Mouse (Mus musculus): ENCODE measurements around the gene Alg2. TPM values are rescaled to one million over a fixed set of nuclear protein-coding genes. Genes with fewer than 3 reads are reported as not detected.

The Alg2 gene
- polyA plus RNA-seq, 1 experiment from 2014 or later: 48.1 TPM

- WGBS: 49% methylated on average over 7 of the region's 7 CpGs
- H3K9ac ChIP-seq (ENCODE audit: low read length): no peak overlapping the region
- H3K4me1 ChIP-seq (replicated peaks; ENCODE audit: control insufficient read depth, insufficient read depth, low read length): no peaks in the 10 kb centered on the region
- ATAC-seq (ENCODE audit: low read depth): no peak
- no peak overlapping the region for H3K4me2 ChIP-seq (ENCODE audit: low read depth, low read length)
- H3K9me3 ChIP-seq (ENCODE audit: control insufficient read depth, low read length): no peaks in the 10 kb centered on the region
- no peak overlapping the region for H3K27ac ChIP-seq (ENCODE audit: low read length)
- no peaks in the 10 kb centered on the region for H3K36me3 ChIP-seq (ENCODE audit: control insufficient read depth, insufficient read depth, low read length)
- H3K4me3 ChIP-seq (ENCODE audit: low read length): no peak overlapping the region
- no peaks in the 10 kb centered on the region for H3K27me3 ChIP-seq (ENCODE audit: control insufficient read depth, insufficient read depth, low read depth, low read length)
These were observed 23.8 kb upstream of the Alg2 start for GRCm38 (mm10) chr4:47497811-47498385.

GRCm38 (mm10) chr4:47494686-47495085 lies 20.6 kb upstream of the Alg2 start:
- 55% methylated on average over 2 of the region's 2 CpGs for WGBS
- H3K27ac ChIP-seq (ENCODE audit: low read length): no peak overlapping the region
- H3K36me3 ChIP-seq (ENCODE audit: control insufficient read depth, insufficient read depth, low read length): no peaks in the 10 kb centered on the region
- no peak overlapping the region for H3K4me2 ChIP-seq (ENCODE audit: low read depth, low read length)
- no peak overlapping the region for H3K4me3 ChIP-seq (ENCODE audit: low read length)
- H3K9ac ChIP-seq (ENCODE audit: low read length): no peak overlapping the region
- ATAC-seq (ENCODE audit: low read depth): no peak
- H3K27me3 ChIP-seq (ENCODE audit: control insufficient read depth, insufficient read depth, low read depth, low read length): no peaks in the 10 kb centered on the region
- H3K4me1 ChIP-seq (replicated peaks; ENCODE audit: control insufficient read depth, insufficient read depth, low read length): no peaks in the 10 kb centered on the region
- no peaks in the 10 kb centered on the region for H3K9me3 ChIP-seq (ENCODE audit: control insufficient read depth, low read length)

DNA sequence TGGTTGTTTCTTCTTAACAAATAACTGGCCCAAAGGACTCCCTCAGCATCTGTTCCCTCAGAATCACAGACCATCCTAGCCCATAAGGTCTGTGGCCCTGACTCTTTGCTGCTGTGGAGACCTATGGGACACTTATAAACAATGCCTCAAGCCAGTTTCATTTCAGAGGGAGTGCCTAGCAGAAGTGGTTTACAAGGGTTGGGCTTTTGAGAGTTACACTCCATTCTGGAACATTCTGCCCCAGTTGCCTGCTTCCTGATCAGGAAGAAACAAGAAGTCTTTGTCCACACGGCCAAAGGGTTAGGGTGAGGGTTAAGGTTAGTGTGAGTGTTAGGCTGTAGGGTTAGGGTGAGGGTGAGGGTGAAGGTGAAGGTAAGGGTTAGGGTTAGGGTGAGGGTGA lies 20.0 kb upstream of the Alg2 start:
- WGBS: 35% methylated on average over 1 of the region's 1 CpGs
- ATAC-seq (ENCODE audit: low read depth): no peak

DNA sequence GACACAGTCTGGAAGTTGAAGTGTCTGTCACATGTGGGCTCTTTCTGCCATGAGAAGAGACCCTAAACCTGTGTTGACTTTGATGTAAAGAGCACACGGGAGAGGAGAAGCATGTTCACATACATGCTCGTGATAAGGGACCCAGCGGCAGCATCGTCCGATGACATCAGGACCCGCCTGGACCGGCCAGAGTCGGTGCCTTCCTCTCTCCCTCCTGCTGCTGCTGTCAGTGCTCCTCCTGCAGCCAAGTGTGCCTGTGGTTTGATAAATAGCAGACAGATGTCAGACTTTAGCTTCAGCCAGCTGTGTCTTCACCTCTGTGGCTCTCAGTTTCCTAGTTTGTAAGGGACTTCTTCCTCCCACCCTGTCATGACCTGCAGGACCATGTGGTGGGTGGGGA lies 19.3 kb upstream of the Alg2 start:
- no peak overlapping the region for H3K4me2 ChIP-seq (ENCODE audit: low read depth, low read length)
- no peak overlapping the region for H3K9ac ChIP-seq (ENCODE audit: low read length)
- no peaks in the 10 kb centered on the region for H3K36me3 ChIP-seq (ENCODE audit: control insufficient read depth, insufficient read depth, low read length)
- WGBS: 50% methylated on average over 8 of the region's 8 CpGs
- H3K4me3 ChIP-seq (ENCODE audit: low read length): no peak overlapping the region
- H3K9me3 ChIP-seq (ENCODE audit: control insufficient read depth, low read length): no peaks in the 10 kb centered on the region
- no peaks in the 10 kb centered on the region for H3K4me1 ChIP-seq (replicated peaks; ENCODE audit: control insufficient read depth, insufficient read depth, low read length)
- H3K27ac ChIP-seq (ENCODE audit: low read length): no peak overlapping the region
- H3K27me3 ChIP-seq (ENCODE audit: control insufficient read depth, insufficient read depth, low read depth, low read length): no peaks in the 10 kb centered on the region
- ATAC-seq (ENCODE audit: low read depth): no peak

More for the DNA sequence above, 20.0 kb upstream of the Alg2 start:
- Histone ChIP-seq H3K27ac (ENCODE audit: low read length) (no peak overlapping the region), H3K27me3 (ENCODE audit: control insufficient read depth, insufficient read depth, low read depth, low read length) (no peaks in the 10 kb centered on the region), H3K9me3 (ENCODE audit: control insufficient read depth, low read length) (no peaks in the 10 kb centered on the region), H3K4me3 (ENCODE audit: low read length) (no peak overlapping the region), H3K9ac (ENCODE audit: low read length) (no peak overlapping the region), H3K36me3 (ENCODE audit: control insufficient read depth, insufficient read depth, low read length) (no peaks in the 10 kb centered on the region), H3K4me1 (replicated peaks; ENCODE audit: control insufficient read depth, insufficient read depth, low read length) (no peaks in the 10 kb centered on the region), H3K4me2 (ENCODE audit: low read depth, low read length) (no peak overlapping the region)

DNA sequence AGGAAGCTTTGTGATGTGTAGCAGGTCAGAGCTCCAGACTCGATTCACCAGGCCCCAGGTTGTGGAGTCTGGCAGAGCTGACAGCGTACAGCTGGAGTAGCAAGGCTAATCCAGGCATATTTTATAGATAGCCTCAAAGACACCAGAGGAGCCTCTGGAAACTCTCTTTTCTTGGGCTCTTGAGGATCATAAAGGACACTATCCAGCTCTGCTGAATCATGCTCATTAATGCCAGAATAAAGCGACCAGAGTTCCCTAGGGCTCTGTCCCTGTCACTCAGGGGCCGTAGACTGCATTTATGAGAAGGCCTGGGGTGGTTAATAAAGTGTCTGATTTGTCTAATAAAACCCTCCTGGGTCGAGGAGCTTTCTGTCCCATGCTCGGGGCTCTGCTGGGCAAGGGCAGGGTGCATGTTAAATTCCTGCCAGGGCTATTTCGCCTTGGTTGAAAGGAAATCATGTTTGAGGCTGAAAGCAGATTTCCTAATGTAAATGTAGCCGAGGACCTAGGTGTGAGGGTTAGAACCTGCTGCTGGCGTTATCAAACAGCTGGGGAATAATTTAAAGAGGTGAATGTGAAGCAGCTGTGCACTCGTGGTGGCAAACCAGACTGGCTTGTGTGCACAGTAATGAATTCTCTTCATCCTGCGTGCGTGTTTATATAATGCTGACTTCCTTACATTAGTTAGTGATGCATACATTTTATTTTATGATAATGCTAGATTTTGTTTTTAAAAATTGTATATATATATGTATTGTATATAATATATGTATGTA lies 18.4 kb upstream of the Alg2 start:
- Histone ChIP-seq H3K27me3 (ENCODE audit: control insufficient read depth, insufficient read depth, low read depth, low read length) (no peaks in the 10 kb centered on the region), H3K4me2 (ENCODE audit: low read depth, low read length) (no peak overlapping the region), H3K9me3 (ENCODE audit: control insufficient read depth, low read length) (no peaks in the 10 kb centered on the region), H3K4me3 (ENCODE audit: low read length) (no peak overlapping the region), H3K4me1 (replicated peaks; ENCODE audit: control insufficient read depth, insufficient read depth, low read length) (no peaks in the 10 kb centered on the region), H3K27ac (ENCODE audit: low read length) (no peak overlapping the region), H3K36me3 (ENCODE audit: control insufficient read depth, insufficient read depth, low read length) (no peaks in the 10 kb centered on the region), H3K9ac (ENCODE audit: low read length) (no peak overlapping the region)
- WGBS: 56% methylated on average over 12 of the region's 12 CpGs
- ATAC-seq (ENCODE audit: low read depth): no peak

DNA sequence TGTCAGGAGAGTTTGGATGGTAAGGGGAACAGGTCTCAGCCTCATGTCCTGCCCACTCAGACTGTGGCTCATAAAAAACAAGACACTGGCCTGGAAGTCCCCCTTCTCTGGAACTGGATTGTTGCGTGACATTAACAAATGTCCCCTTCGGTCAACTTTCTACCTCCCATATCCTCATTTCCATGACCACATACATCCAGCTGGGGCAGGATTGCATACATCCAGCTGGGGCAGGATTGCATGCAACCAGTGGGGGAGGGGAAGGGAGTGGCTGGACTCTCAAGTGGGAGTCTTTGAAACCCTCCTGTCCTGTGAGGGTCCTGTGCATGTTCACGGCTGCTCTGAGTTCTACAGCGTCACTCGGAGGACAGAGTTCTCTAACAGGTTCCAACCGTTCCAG lies 17.1 kb upstream of the Alg2 start:
- Histone ChIP-seq H3K4me1 (replicated peaks; ENCODE audit: control insufficient read depth, insufficient read depth, low read length) (no peaks in the 10 kb centered on the region), H3K9ac (ENCODE audit: low read length) (no peak overlapping the region), H3K4me3 (ENCODE audit: low read length) (no peak overlapping the region), H3K4me2 (ENCODE audit: low read depth, low read length) (no peak overlapping the region), H3K27ac (ENCODE audit: low read length) (no peak overlapping the region), H3K27me3 (ENCODE audit: control insufficient read depth, insufficient read depth, low read depth, low read length) (no peaks in the 10 kb centered on the region), H3K9me3 (ENCODE audit: control insufficient read depth, low read length) (no peaks in the 10 kb centered on the region), H3K36me3 (ENCODE audit: control insufficient read depth, insufficient read depth, low read length) (no peaks in the 10 kb centered on the region)
- no peak for ATAC-seq (ENCODE audit: low read depth)
- 79% methylated on average over 6 of the region's 6 CpGs for WGBS

GRCm38 (mm10) chr4:47480576-47480975 lies 6.4 kb upstream of the Alg2 start:
- 90% methylated on average over 9 of the region's 9 CpGs for WGBS
- Histone ChIP-seq H3K4me2 (ENCODE audit: low read depth, low read length) (no peak overlapping the region), H3K4me1 (replicated peaks; ENCODE audit: control insufficient read depth, insufficient read depth, low read length) (peaks cover 6% of the 10 kb centered on the region), H3K27me3 (ENCODE audit: control insufficient read depth, insufficient read depth, low read depth, low read length) (no peaks in the 10 kb centered on the region), H3K9me3 (ENCODE audit: control insufficient read depth, low read length) (no peaks in the 10 kb centered on the region), H3K36me3 (ENCODE audit: control insufficient read depth, insufficient read depth, low read length) (peaks cover 12% of the 10 kb centered on the region), H3K4me3 (ENCODE audit: low read length) (no peak overlapping the region), H3K27ac (ENCODE audit: low read length) (no peak overlapping the region), H3K9ac (ENCODE audit: low read length) (no peak overlapping the region)
- no peak for ATAC-seq (ENCODE audit: low read depth)

GRCm38 (mm10) chr4:47480095-47480494 lies 6.0 kb upstream of the Alg2 start:
- Histone ChIP-seq H3K4me2 (ENCODE audit: low read depth, low read length) (no peak overlapping the region), H3K4me3 (ENCODE audit: low read length) (no peak overlapping the region), H3K36me3 (ENCODE audit: control insufficient read depth, insufficient read depth, low read length) (peaks cover 12% of the 10 kb centered on the region), H3K27me3 (ENCODE audit: control insufficient read depth, insufficient read depth, low read depth, low read length) (no peaks in the 10 kb centered on the region), H3K4me1 (replicated peaks; ENCODE audit: control insufficient read depth, insufficient read depth, low read length) (peaks cover 11% of the 10 kb centered on the region), H3K27ac (ENCODE audit: low read length) (no peak overlapping the region), H3K9me3 (ENCODE audit: control insufficient read depth, low read length) (no peaks in the 10 kb centered on the region), H3K9ac (ENCODE audit: low read length) (no peak overlapping the region)
- no peak for ATAC-seq (ENCODE audit: low read depth)
- 88% methylated on average over 13 of the region's 13 CpGs for WGBS

GRCm38 (mm10) chr4:47477539-47477938 lies 3.4 kb upstream of the Alg2 start:
- H3K9me3 ChIP-seq (ENCODE audit: control insufficient read depth, low read length): no peaks in the 10 kb centered on the region
- peaks cover 12% of the 10 kb centered on the region for H3K36me3 ChIP-seq (ENCODE audit: control insufficient read depth, insufficient read depth, low read length)
- no peak overlapping the region for H3K9ac ChIP-seq (ENCODE audit: low read length)
- 90% methylated on average over 6 of the region's 6 CpGs for whole genome bisulfite sequencing
- H3K27me3 ChIP-seq (ENCODE audit: control insufficient read depth, insufficient read depth, low read depth, low read length): no peaks in the 10 kb centered on the region
- peaks cover 17% of the 10 kb centered on the region for H3K4me1 ChIP-seq (replicated peaks; ENCODE audit: control insufficient read depth, insufficient read depth, low read length)
- H3K4me3 ChIP-seq (ENCODE audit: low read length): no peak overlapping the region
- no peak overlapping the region for H3K27ac ChIP-seq (ENCODE audit: low read length)
- no peak overlapping the region for H3K4me2 ChIP-seq (ENCODE audit: low read depth, low read length)
- no peak for ATAC-seq (ENCODE audit: low read depth)

Measured in lung, embryonic 16.5 days (tissue).